Mouse (Mus musculus) megakaryocyte progenitor cell, adult 5-6 weeks (primary cell): ENCODE results near the gene Arrdc2. TPM values are rescaled to one million over a fixed set of nuclear protein-coding genes. Genes with fewer than 3 reads are reported as not detected.

Experiments
- ATAC-seq: replicated peaks from 2 replicates; pipeline ENCODE4 v1.8.0; 2016; ENCODE audit warnings: mild to moderate bottlenecking, moderate TSS enrichment, inconsistent platforms; ENCODE audit not compliant: poor library complexity
- total RNA-seq, 2 experiments: library from RNA; stranded (forward) in 1 of 2; stranded (reverse) in 1 of 2; fragments of 157-497, 149-512 nt in 1 of 2; fragments of 200-1000 nt in 1 of 2; gene quantifications; 2 replicates each; pipeline versions ENCODE4 v1.2.3 to v1.2.4; 2015 to 2017

Gene Arrdc2
- total RNA-seq, 2 experiments from 2014 or later, result 8.6 to 8.8 TPM

- ATAC-seq, result peak; percentile 70
Observed at GRCm38 (mm10) chr8:70791294-70791701, 48.2 kb downstream of the Arrdc2 start.

- no peak for ATAC-seq
Observed at GRCm38 (mm10) chr8:70790846-70791245, 48.7 kb downstream of the Arrdc2 start.

GRCm38 (mm10) chr8:70789046-70789445 is 50.5 kb downstream of the Arrdc2 start:
- no peak for ATAC-seq

- no peak for ATAC-seq
Observed at GRCm38 (mm10) chr8:70787941-70788667, 51.4 kb downstream of the Arrdc2 start.

- ATAC-seq, result no peak
Observed at GRCm38 (mm10) chr8:70787051-70787445, 52.5 kb downstream of the Arrdc2 start.

- ATAC-seq, result no peak
Observed at GRCm38 (mm10) chr8:70786291-70787050, 53.0 kb downstream of the Arrdc2 start.

Other genes with a start within 250 kb of the Arrdc2 start
- 26.1 and 39.0 TPM in 2 replicates for gene Isyna1, start 245.3 kb downstream of the Arrdc2 start, total RNA-seq (2015)
- 42.9 and 45.4 TPM in 2 replicates for gene Isyna1, start 245.3 kb downstream of the Arrdc2 start, total RNA-seq (2017)
- gene Ssbp4, start 230.8 kb downstream of the Arrdc2 start, total RNA-seq (2015), result 31.6 and 40.7 TPM in 2 replicates
- gene Ssbp4, start 230.8 kb downstream of the Arrdc2 start, total RNA-seq (2017), result 40.2 and 69.7 TPM in 2 replicates
- gene Lrrc25, start 223.6 kb downstream of the Arrdc2 start, total RNA-seq (2015), result 6.2 and 12.9 TPM in 2 replicates
- gene Lrrc25, start 223.6 kb downstream of the Arrdc2 start, total RNA-seq (2017), result 4.7 and 5.4 TPM in 2 replicates
- not detected in 2 replicates for gene Gdf15, start 207.3 kb downstream of the Arrdc2 start, total RNA-seq (2015)
- gene Gdf15, start 207.3 kb downstream of the Arrdc2 start, total RNA-seq (2017), result not detected in 2 replicates
- 11.7 and 11.8 TPM in 2 replicates for gene Pgpep1, start 179.3 kb downstream of the Arrdc2 start, total RNA-seq (2015)
- gene Pgpep1, start 179.3 kb downstream of the Arrdc2 start, total RNA-seq (2017), result 3.6 and 5.2 TPM in 2 replicates
- gene Lsm4, start 166.5 kb downstream of the Arrdc2 start, total RNA-seq (2015), result 121 and 125 TPM in 2 replicates
- 214 and 249 TPM in 2 replicates for gene Lsm4, start 166.5 kb downstream of the Arrdc2 start, total RNA-seq (2017)
- 16.1 and 29.1 TPM in 2 replicates for gene Jund, start 140.8 kb downstream of the Arrdc2 start, total RNA-seq (2015)
- 19.8 and 21.0 TPM in 2 replicates for gene Jund, start 140.8 kb downstream of the Arrdc2 start, total RNA-seq (2017)
- gene Iqcn, start 136.3 kb downstream of the Arrdc2 start, total RNA-seq (2015), result 0.07 TPM in 1 of 2 replicates, not detected in the other
- not detected in 2 replicates for gene Iqcn, start 136.3 kb downstream of the Arrdc2 start, total RNA-seq (2017)
- gene Gm3336, start 121.2 kb downstream of the Arrdc2 start, total RNA-seq (2015), result not detected in 2 replicates
- gene Gm3336, start 121.2 kb downstream of the Arrdc2 start, total RNA-seq (2017), result 0.12 TPM in 1 of 2 replicates, not detected in the other
- 0.39 TPM in 1 of 2 replicates, not detected in the other for gene Pde4c, start 116.0 kb downstream of the Arrdc2 start, total RNA-seq (2015)
- not detected in 2 replicates for gene Pde4c, start 116.0 kb downstream of the Arrdc2 start, total RNA-seq (2017)
- gene Rab3a, start 85.0 kb downstream of the Arrdc2 start, total RNA-seq (2015), result 2.6 and 3.6 TPM in 2 replicates
- 2.1 and 6.6 TPM in 2 replicates for gene Rab3a, start 85.0 kb downstream of the Arrdc2 start, total RNA-seq (2017)
- 37.4 and 41.4 TPM in 2 replicates for gene Mpv17l2, start 78.8 kb downstream of the Arrdc2 start, total RNA-seq (2015)
- 10.2 and 10.4 TPM in 2 replicates for gene Mpv17l2, start 78.8 kb downstream of the Arrdc2 start, total RNA-seq (2017)
- 5.7 and 6.0 TPM in 2 replicates for gene Pik3r2, start 63.0 kb downstream of the Arrdc2 start, total RNA-seq (2015)
- 18.1 and 18.5 TPM in 2 replicates for gene Pik3r2, start 63.0 kb downstream of the Arrdc2 start, total RNA-seq (2017)
- gene Mast3, start 34.7 kb downstream of the Arrdc2 start, total RNA-seq (2015), result 48.7 and 50.0 TPM in 2 replicates
- 13.9 and 16.7 TPM in 2 replicates for gene Mast3, start 34.7 kb downstream of the Arrdc2 start, total RNA-seq (2017)
- gene Il12rb1, start 31.3 kb downstream of the Arrdc2 start, total RNA-seq (2015), result 0.07 and 0.64 TPM in 2 replicates
- gene Il12rb1, start 31.3 kb downstream of the Arrdc2 start, total RNA-seq (2017), result 1.0 and 1.7 TPM in 2 replicates
- 0.12 and 0.42 TPM in 2 replicates for gene Kcnn1, start 23.5 kb upstream of the Arrdc2 start, total RNA-seq (2015)
- gene Kcnn1, start 23.5 kb upstream of the Arrdc2 start, total RNA-seq (2017), result 0.84 and 0.92 TPM in 2 replicates
- 27.6 and 37.2 TPM in 2 replicates for gene Ccdc124, start 34.2 kb upstream of the Arrdc2 start, total RNA-seq (2015)
- 33.9 and 37.1 TPM in 2 replicates for gene Ccdc124, start 34.2 kb upstream of the Arrdc2 start, total RNA-seq (2017)
- gene Slc5a5, start 53.0 kb upstream of the Arrdc2 start, total RNA-seq (2015), result 0.07 TPM in 1 of 2 replicates, not detected in the other
- not detected in 2 replicates for gene Slc5a5, start 53.0 kb upstream of the Arrdc2 start, total RNA-seq (2017)
- 7,432 and 8,014 TPM in 2 replicates for gene Rpl18a, start 57.7 kb upstream of the Arrdc2 start, total RNA-seq (2015)
- 2,240 and 2,571 TPM in 2 replicates for gene Rpl18a, start 57.7 kb upstream of the Arrdc2 start, total RNA-seq (2017)
- 14.4 and 14.7 TPM in 2 replicates for gene Map1s, start 66.2 kb upstream of the Arrdc2 start, total RNA-seq (2015)
- gene Map1s, start 66.2 kb upstream of the Arrdc2 start, total RNA-seq (2017), result 13.2 and 14.4 TPM in 2 replicates